Mouse (Mus musculus): Measurements from ENCODE around the gene Mapre3.
"Not testable (repeated sequence)": the region's sequence is repeated elsewhere in the genome, so short reads cannot be mapped to it uniquely, and the experiment has no call there.

Gene Mapre3

DNA sequence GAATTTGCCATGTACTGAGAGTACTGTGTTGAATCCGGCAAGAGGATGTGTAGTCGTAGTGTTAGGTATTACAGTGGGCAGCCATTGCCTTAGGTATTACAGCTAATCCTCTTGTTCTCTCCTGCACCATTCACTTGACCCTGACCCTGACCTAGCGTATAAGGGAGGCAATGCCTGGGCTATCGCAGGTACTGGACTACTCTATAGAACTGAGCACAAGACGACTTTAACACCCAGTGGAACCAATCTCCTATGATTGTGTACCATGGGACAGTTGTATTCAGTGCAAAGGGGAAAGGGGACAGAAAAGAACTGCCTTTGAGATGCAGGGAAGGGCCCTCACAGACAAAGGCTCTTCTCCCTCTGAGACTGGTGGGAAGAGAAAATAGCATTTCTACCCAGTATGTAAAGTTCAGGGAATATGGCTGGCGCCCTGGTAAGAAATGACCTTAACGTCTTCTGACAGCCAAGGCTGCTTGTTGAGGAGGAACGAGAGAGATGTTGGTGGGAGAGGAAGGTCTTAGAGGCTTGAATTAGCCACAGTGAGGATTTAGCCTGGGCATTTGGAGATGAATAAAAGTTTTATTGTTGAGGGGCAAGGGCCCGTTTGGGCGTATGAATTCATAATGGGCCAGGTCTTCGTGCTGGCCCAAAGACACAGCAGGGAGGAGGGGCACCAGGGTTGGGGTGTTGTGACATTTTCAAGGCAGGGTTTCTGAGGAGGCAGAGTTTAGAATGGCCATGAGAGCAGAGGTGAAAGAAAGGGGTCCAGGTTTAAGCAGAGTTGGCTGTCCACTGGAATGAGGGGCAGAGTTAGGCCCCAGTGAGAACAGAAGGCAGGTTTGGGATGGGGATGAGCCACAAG is 9.9 kb downstream of the Mapre3 start:
- DNase-seq = no peak

DNA sequence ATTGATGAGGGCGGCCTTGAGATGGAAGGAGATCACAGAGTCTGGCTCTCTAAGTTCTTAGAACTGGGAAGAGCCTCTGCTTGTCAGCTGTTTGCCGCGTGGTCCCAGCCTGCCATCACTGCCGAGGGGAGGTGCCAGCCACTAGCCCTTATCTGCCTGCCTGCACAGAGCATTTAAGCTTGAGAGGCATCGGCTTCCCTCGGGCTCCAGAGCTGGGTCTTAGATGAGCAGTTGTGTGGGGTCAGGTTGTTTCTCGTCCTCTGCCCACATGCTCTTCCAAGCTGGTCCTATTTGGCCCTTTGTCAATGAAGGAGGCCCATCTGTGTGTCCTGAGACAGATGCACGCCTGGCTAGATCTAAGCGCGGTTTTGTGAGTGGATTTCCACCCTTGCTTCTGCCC is 10.7 kb downstream of the Mapre3 start:
- DNase-seq = no peak

DNA sequence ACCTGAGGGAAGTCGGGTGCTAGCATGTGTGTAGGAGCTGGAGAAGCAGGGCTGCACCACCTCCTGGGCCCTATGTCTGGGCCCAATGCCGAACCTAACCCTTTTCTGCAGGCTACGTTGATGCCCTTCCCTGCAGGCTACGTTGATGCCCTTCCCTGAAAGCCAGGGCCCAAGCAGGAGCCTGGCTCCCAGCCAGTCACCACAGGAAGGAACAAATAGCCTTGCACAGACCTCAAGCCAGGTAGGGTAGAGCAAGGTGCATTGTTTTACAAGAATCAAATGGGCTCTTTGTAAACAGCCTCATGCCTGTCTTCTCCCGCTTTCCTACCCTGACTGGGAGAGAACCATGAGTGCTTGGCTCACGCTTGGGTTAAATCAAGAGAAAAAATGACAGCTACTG is 11.4 kb downstream of the Mapre3 start:
- DNase-seq = no peak

DNA sequence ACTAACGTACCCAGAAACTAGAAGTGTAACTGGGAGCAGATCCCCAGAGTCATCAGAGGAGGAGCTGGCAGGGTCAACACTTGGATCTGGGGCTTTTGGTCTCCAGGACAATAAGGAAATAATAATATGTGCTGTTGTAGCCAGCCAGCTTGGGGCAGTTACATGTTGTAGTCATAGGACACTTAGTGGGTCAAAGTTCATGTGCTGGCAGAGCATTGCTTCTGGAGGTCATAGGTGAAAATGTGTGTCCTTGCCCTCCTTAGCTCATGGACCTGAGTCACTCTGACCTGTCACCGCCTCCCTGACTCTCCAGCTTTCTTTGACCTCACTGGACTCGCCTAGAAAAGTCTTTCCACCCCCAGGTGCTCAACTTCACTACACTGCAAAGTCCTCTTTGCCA is 19.0 kb downstream of the Mapre3 start:
- DNase-seq = peak; percentile 16

DNA sequence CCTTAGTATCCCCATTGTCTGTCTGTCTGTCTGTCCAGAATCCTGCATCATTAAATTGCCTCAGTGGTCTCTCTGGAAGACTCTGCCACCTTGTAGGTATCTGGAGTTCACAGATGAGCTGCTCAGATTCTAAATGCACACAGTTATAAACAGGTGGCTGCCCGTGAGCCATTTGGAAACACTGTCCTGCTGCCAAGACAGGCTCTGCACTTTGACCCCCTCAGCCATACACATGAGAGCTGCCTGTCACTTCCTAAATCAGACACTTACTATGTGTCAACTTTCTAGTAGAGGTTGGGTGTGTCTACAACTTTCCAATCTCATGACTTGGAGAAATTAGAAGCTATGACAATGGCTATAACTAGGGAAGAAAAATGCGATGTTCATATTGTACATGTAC is 25.3 kb downstream of the Mapre3 start:
- peak; percentile 20 for DNase-seq

DNA sequence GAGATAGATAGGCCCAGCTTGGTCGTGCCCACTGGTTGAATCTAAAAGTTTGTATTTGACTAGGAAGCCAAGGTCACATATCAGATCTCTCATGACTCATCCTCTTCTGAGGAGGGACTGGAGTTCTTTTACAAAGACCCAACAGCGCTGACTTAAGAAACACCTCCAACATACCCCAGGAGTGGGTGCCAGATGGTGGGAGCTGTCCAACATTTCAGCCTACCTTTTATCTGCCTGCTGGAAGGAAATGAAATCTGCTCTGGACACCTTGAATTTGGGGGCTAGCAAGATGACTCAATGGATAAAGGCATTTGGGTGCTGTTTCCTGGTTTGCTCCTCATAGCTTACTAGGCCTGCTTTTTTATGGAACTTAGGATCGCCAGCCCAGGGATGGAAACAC is 27.5 kb downstream of the Mapre3 start:
- DNase-seq = no peak

DNA sequence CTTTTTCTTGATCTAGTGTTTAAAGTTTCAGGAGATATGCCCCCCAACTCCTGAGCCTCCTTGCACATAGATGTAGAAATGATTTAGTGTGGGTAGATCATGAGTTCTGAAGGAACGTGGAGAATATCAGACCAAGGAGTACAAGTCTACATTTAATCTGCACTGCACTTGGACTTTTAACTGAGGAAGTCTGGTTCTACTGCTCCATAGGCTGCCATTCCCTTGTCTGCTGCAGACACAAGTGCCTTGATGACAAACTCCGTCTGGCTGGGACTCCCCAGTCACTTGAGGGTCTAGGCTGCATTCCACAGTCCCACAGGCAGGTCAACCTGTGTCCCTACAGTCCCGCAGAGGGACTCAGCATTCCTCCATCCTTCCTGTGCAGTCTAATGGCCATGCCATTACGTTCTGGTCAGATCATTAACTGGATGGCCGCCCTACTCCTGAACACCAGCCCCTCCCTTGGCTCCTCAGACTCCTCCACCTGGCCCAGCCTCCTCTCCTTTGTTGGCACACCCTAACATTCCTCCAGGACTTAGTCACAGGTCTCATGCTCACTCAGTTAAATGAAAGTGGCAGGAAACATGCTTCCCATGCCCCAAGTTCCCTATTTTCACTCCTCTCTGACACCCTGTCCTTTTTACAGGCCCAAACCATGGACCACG is 35.6 kb downstream of the Mapre3 start:
- DNase-seq = peak; percentile 49

DNA sequence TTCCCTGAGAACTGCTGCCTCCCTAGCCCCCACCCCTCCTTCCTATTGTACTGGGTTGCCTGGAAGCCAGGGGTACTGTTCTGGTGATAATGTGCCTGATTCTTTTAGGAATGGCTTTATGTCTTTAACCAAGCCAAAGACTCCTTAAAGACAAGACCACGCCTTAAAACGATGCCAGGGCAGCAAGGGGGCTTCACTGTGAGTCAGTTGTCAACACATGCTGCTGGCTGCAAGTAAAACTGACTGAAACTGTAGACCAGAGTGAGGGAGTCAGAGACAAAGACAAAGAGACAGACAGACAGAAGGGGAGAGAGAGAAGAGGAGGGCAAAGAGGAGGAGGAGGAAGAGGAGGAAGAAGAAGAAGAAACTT is 36.1 kb downstream of the Mapre3 start:
- no peak for DNase-seq

DNA sequence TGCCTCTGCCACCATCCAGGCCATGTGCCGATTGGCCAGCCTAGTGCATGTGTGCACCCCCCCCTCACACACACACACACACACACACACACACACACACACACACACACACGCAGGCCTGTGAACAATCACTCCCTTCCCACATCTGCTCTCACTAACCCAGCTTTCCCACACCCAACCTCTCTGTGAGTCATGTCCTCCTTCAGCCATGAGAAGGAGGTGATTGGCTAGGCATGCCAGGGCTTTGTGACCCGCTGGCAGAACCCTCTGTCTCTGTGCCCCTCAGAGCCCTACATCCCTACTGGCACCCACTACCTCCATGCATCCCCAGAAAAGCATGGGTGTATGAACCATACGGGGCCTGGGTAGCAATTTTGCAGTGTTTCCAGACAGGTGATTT is 39.1 kb downstream of the Mapre3 start:
- no peak for DNase-seq

DNA sequence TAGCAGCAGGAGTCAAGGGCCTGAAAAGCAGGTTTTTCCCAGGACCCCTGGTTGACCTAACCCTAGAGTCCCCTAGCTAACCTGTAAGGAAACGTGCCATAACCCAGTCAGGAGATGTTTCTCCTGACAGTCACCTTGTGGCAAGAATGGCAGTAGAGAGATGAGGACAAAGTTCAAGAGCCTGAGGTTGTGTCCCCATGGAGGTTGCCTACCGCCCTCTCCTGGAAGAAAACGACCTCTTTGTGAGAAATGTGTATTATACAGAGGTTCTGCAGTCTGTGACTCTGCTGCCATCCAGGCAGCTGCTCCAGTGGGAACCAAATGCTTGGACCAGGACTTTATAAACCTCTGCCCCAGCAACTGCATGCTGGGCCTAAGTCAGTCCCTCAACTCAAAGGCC is 41.2 kb downstream of the Mapre3 start:
- peak; percentile 32 for DNase-seq

DNA sequence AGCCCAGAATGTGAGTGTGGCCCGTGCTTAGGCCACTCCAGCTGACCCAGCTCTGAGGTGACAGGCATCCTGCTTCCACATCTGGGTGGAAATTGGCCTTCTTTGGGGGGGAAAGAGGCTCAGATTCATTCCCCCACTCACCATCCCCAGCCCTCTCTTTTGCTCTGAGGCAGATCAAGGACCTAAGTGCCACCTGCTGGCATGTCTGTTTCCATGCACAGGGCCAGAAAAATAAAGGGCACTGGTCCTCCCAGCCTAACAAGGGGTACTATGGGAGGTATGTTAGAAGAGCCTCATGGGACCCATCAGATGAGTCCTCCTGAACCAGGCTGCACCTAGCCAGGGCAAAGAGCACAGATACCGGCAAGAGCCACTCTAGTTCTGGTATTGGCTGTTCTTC is 41.7 kb downstream of the Mapre3 start:
- no peak for DNase-seq

DNA sequence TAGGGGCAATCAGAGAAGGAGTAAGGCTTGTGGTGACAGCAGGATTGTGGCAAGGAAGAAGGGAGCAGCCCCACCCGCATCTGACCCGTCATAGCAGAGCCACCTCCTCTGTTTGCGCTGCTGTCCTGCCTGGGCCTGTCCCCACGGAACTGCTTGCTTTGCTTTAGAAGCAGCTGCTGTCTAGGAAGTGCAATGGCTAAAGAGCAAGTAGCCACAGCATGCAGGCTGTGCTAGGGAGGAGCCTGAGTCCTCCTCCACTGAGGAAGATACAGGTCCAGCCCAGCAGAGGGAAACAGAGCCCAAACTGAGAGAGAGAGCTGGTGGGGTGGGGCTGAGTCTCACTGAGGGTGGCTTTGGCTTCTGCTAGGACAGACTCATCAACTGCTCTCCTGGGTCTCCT is 49.4 kb downstream of the Mapre3 start:
- no peak for DNase-seq

DNA sequence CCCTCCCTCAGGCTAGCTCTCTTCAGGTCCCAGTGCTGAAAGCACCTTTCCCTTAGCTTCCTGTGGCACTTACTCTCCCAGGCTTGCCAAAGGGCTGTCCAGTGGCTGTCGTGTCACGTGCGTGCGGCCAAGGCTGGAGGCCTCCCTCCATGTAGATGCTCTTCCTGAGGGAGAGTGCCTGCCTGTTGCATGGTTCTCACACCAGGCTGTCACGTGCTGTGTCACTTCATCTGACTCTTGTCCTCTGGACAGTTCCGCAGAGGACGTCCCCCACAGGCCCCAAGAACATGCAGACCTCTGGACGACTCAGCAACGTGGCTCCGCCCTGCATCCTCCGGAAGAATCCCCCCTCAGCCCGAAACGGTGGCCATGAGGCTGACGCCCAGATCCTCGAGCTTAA is 49.9 kb downstream of the Mapre3 start:
- DNase-seq = no peak

DNA sequence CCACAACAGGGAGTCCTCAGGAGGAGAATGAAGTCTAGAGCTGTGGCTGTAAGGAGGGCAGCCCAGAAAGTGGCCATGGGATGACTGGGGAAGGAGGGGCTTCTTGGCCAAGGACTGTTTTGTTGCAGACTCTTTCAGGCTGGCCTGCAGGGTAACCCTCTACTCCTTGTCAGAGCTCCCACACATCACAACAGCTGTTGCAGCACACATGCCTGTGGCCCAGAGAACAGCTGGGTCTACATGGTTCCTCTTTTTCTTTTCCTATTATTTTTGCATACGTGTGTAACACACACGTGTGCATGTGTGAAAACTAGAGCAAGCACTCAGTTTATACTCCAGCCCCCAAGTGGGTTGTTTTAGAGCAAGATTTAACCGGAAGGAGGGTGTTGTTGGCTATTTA is 52.4 kb downstream of the Mapre3 start:
- no peak for DNase-seq

DNA sequence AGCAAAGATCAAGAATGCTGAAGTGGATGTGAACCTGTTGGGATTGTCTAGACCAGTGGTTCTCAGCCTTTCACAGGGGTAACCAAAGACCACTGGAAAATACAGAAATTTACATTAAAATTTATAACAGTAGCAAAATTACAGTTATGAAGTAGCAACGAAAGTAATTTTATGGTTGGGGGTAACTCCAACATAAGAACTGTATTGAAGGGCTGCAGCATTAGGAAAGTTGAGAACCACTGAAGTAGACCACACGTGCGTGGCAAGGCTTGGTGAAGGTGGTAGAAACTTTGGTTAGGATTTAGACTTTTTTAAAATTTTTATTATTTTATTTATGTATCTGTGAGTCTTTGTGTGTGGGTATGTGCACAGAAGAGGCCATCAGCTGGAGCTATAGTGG is 53.3 kb downstream of the Mapre3 start, which contains the start of gene Tmem214:
Gene Tmem214 (plus strand): TSS at position 301 of the 400 bp plus-strand sequence.
- DNase-seq = no peak

DNA sequence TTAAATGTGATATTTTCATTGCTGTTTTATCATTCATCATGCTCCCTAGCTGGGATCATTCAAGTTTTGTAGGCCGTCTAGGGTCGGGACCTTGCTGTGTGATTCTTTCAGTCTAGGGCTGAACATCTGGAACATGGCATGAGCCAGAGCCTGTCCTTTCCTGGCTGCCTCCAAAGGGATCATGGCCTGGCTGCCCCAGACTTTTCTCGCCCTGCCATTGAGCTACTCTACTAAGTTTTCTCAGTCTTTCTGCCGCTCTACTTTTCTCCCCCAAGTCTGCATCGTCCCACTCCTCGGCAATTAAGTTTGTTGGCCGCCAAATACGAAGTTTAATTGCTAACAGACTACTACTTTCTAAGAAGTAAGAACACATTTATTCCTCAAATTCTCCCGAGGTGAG is 54.5 kb downstream of the Mapre3 start:
- no peak for DNase-seq

DNA sequence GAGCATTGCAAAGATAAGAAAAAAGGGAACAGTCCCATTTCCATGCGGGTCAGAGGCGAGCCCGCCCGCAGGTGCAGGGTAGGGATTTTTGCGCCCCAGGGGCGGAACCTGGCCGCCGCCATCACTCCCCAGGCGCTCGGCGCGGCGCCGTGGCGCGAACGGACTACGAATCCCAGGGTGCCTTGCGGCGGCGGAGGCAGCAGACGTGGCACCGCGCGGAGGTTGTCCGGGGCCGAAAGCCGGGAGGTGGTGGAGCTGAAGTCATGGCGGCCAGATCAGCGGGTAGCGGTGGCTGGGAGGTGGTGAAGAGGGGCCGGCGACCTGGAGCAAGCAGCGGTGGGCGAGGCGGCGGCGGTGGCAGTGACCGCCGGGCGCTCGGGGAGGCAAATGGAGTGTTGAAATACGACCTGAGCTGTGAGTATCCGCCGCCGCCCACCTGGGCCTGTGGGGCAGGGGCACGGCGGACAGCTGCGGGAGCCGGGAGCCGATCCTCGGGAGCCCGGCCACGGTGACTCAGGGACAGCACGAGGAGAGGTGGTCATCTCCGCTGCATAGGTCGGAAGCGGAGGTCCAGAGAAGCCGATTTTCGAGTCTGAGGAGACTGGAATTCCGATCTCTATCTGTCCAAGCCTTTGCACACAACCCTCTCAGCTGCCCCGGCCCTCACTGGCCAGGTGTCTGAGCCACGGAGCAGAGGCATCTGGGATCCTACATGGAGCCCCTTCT is 55.1 kb downstream of the Mapre3 start:
- peak; percentile 93 for DNase-seq

DNA sequence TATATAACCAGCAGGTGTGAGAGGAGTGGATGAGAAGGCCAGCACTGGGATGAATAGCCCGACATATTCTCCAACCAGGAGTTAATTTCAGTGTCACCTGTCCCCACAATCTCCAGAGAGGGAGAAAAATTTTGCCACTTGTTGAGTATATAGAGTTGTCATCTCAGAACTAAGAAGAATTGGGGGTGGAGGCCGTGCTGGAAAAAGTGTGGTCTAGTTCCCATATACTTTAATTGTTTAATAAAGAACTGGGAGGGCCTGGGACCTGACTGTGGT is 55.6 kb downstream of the Mapre3 start:
- DNase-seq = no peak

DNA sequence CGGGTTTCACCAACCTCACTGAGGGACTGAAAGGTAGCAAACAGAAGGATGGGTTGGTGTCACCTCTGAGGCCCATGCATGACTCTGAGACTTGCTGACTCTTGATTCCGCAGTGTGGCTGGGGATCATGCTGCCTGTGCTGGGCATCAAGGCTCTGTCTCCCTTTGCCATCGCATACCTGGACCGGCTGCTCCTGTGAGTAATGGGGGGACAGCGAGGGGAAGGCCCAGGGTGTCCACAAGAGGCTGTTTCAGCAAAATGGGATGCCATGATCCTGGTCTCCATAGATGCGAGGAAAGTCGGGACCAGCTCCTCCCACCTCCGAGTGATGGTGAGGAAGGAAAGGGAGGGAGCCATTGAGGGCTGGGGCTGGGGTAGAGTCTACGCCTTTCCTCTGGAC is 58.1 kb downstream of the Mapre3 start:
- no peak for DNase-seq

DNA sequence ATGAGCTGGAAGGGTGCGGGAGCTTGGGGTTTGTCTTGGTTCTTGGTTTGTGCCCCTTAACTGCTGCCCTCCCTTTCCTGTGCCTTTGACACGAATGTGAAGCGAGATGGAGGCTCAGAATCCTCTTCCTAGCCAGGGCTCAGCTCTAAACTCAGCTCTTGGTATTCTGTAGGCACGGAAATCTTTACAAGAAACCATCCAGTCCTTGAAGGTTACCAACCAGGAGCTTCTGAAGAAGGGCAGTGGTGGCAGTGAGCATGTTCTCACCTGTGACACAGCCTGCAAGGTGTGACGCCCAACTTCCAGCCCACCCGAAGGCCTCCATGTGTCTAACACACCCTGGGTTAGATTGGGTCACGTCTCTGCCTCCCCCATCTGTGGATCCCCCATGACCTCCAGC is 59.9 kb downstream of the Mapre3 start:
- no peak for DNase-seq

DNA sequence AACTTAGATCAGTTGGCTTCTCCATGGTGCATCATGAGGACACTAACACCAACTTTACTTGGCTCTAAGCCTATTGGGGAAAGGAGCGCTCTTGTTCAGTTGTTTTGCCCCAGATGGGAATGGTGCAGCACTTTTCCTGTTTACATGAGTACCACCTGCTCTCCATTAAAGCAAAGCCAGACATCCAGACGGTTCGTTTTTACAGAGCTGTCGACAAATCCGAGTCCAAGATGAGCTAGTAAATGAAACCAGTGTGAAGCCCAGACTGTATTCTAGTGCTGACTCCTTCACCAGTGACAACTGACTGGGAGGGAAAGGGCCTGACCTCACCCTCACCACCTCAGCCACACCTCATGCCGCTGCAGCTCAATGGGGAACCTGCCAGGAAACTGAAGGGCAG is 64.2 kb downstream of the Mapre3 start:
- DNase-seq = no peak

DNA sequence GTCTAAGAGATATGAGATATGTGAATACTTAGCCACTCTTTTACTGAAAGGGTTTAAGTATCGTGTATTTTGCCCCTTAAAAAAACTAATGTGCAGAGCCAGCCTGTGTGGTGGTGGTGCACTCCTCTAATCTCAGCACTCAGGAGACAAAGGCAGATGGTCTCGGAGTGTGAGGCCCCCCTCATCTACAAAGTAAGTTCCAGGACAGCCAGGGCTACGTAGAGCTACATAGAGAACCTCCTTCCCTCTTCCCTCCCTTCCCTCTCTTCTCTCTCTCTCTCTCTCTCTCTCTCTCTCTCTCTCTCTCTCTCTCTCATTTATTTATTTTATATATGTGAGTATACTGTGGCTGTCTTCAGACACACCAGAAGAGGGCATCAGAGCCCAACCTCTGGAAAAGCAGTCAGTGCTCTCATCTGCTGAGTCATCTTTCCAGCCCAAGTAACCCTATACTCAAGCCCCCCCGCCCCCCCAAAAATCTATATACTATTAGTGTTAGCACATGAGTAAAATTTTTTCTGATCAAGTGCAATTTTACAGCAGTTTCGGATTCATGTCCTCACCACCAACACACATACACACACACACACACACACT is 65.0 kb downstream of the Mapre3 start:
- DNase-seq = no peak

DNA sequence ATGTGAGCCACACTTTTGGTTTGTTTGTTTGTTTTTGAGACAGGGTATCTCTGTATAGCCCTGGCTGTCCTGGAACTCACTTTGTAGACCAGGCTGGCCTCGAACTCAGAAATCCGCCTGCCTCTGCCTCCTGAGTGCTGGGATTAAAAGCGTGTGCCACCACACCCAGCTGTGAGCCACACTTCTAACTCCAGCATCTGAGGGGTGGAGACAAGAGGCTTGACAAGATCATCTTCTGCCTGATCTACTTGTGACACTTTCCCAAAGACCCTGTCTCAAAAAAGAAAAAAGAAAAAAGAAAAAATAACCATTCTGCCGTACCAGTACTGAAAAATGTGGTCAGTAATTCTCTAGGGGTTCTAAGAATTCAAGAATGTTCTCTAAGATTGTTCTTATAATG is 67.4 kb downstream of the Mapre3 start:
- DNase-seq = not testable (repeated sequence)

DNA sequence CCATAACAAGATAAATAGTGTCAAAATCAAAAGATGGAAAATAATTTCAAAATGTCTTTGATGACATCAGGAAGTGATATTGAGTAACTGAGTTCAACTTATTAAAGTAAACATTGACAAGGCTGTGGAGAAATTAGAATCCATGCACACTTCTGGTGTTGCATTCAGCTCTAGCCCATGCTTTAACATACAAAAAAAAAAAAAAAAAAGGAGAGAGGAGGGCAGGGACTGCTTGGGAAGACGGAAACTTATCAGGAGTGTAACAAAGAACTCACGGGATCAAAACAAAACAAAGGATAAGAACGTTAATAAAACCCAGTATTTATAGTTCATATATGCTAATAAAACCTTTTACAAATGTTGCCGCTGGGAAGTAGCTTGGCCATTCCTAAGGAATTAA is 71.8 kb downstream of the Mapre3 start:
- no peak for DNase-seq
